Mouse (Mus musculus) lung, embryonic 14.5 days (tissue): ENCODE data around the gene R3hdm4. TPM values are rescaled to one million over a fixed set of nuclear protein-coding genes. Genes with fewer than 3 reads are reported as not detected.
A peak's percentile ranks its signal among the peaks of the same experiment; 100 is the strongest.

ENCODE experiments used
- ATAC-seq: fragments of 200-750 bp; cut with Nextera tagmentation; 2 replicates; pipeline ENCODE4 v1.8.0; 2017; ENCODE audit warnings: mild to moderate bottlenecking, moderate TSS enrichment, moderate library complexity; ENCODE audit not compliant: insufficient read depth
- DNase-seq: peaks from one replicate; pipeline ENCODE4 v3.0.0-alpha.2; 2015
- H3K27ac ChIP-seq: fragments of 300-500 bp; sonication (generic); 2 replicates; pipeline ENCODE4 v1.5.1; 2014; ENCODE audit warnings: low read depth, mild to moderate bottlenecking, moderate library complexity
- H3K27me3 ChIP-seq: fragments of 300-500 bp; sonication (generic); 2 replicates; pipeline ENCODE4 v1.6.1; 2014; ENCODE audit warnings: low read length, control low read depth; ENCODE audit not compliant: insufficient read depth
- H3K36me3 ChIP-seq: fragments of 300-500 bp; sonication (generic); 2 replicates; pipeline ENCODE4 v1.6.1; 2014; ENCODE audit warnings: control low read depth; ENCODE audit not compliant: insufficient read depth
- H3K4me1 ChIP-seq: fragments of 300-500 bp; sonication (generic); 2 replicates; pipeline ENCODE4 v1.6.1; 2014; ENCODE audit warnings: antibody characterized with exemption, control low read depth; ENCODE audit not compliant: insufficient read depth
- H3K4me2 ChIP-seq: fragments of 300-500 bp; sonication (generic); 2 replicates; pipeline ENCODE4 v1.6.1; 2014; ENCODE audit warnings: mild to moderate bottlenecking
- H3K4me3 ChIP-seq: fragments of 300-500 bp; sonication (generic); 2 replicates; pipeline ENCODE4 v1.5.1; 2014; ENCODE audit warnings: low read depth, low read length
- H3K9ac ChIP-seq: fragments of 300-500 bp; sonication (generic); 2 replicates; pipeline ENCODE4 v1.6.1; 2014
- H3K9me3 ChIP-seq: fragments of 300-500 bp; sonication (generic); 2 replicates; pipeline ENCODE4 v1.6.1; 2016; ENCODE audit warnings: low read depth, low read length, control low read depth
- CTCF ChIP-seq: IDR thresholded peaks from 2 replicates; pipeline ENCODE4 v1.5.1; 2016; ENCODE audit warnings: antibody characterized with exemption, low read depth
- WGBS: fragments of 180-500 bp; shearing (Covaris S2); extraction: QIAGEN DNeasy Blood & Tissue Kit; methylation state at CpG from one replicate; pipeline ENCODE4 v1.1.7; 2014; 5-methylcytosine and 5-hydroxymethylcytosine counted together
- polyA plus RNA-seq: library from polyadenylated mRNA; unstranded; fragments of >200 nt; fragmentation: Nextera tagmentation; extraction: Ambion mirVana; gene quantifications from 2 replicates; pipeline ENCODE4 v1.2.1, GENCODE M21; 2014

Gene R3hdm4
- polyA plus RNA-seq, 1 experiment from 2014 or later = 132 TPM

GRCm38 (mm10) chr10:79924998-79925784, 4.2 kb upstream of the R3hdm4 start:
- Histone ChIP-seq H3K4me2 (peak overlapping the region; percentile 98), H3K4me3 (peak overlapping the region; percentile 94; the same call in 1 of the 2 replicates), H3K9me3 (no peaks in the 10 kb centered on the region), H3K36me3 (no peaks in the 10 kb centered on the region), H3K9ac (no peak overlapping the region), H3K27me3 (peaks cover 33% of the 10 kb centered on the region), H3K4me1 (peaks cover 8% of the 10 kb centered on the region), H3K27ac (no peak overlapping the region)
- WGBS = 11% methylated on average over 29 of the region's 29 CpGs
- ATAC-seq (no peak; the same call in 1 of the 2 replicates), DNase-seq (peak; percentile 95)
- peak; percentile 100 for TF ChIP-seq CTCF

GRCm38 (mm10) chr10:79921572-79921971, 564 bp upstream of the R3hdm4 start:
- 2% methylated on average over 34 of the region's 34 CpGs for WGBS
- Histone ChIP-seq H3K36me3 (no peaks in the 10 kb centered on the region), H3K27ac (no peak overlapping the region), H3K4me1 (no peaks in the 10 kb centered on the region; the same call in 1 of the 2 replicates), H3K9ac (peak overlapping the region; percentile 34; the same call in 1 of the 2 replicates), H3K4me2 (peak overlapping the region; percentile 55), H3K27me3 (peaks cover 61% of the 10 kb centered on the region), H3K4me3 (peak overlapping the region; percentile 28), H3K9me3 (no peaks in the 10 kb centered on the region)
- ATAC-seq (no peak), DNase-seq (peak; percentile 48)
- no peak for TF ChIP-seq CTCF

GRCm38 (mm10) chr10:79920056-79920890, 735 bp downstream of the R3hdm4 start:
- no peak for TF ChIP-seq CTCF
- no peak for DNase-seq
- Histone ChIP-seq H3K27me3 (peaks cover 61% of the 10 kb centered on the region), H3K9me3 (no peaks in the 10 kb centered on the region), H3K4me2 (peak overlapping the region; percentile 55; the same call in 1 of the 2 replicates), H3K27ac (no peak overlapping the region), H3K4me3 (peak overlapping the region; percentile 28), H3K4me1 (peaks cover 5% of the 10 kb centered on the region; the same call in 1 of the 2 replicates), H3K36me3 (no peaks in the 10 kb centered on the region), H3K9ac (no peak overlapping the region)
- ATAC-seq = no peak
- WGBS = 17% methylated on average over 26 of the region's 26 CpGs

- DNase-seq (no peak), ATAC-seq (no peak)
- H3K9ac ChIP-seq = peak overlapping the region; percentile 23
- H3K4me1 ChIP-seq = peaks cover 5% of the 10 kb centered on the region; the same call in 1 of the 2 replicates
- 4% methylated on average over 21 of the region's 21 CpGs for WGBS
- no peaks in the 10 kb centered on the region for H3K36me3 ChIP-seq
- no peak for TF ChIP-seq CTCF
- no peak overlapping the region for H3K27ac ChIP-seq
- no peaks in the 10 kb centered on the region for H3K9me3 ChIP-seq
- H3K4me3 ChIP-seq = peak overlapping the region; percentile 22
- H3K27me3 ChIP-seq = peaks cover 61% of the 10 kb centered on the region
- peak overlapping the region; percentile 48 for H3K4me2 ChIP-seq
Observed at GRCm38 (mm10) chr10:79919251-79919849, 1.7 kb downstream of the R3hdm4 start.

- H3K4me2 ChIP-seq = peak overlapping the region; percentile 97
- peak overlapping the region; percentile 84 for H3K4me3 ChIP-seq
- no peak overlapping the region for H3K27ac ChIP-seq
- 7% methylated on average over 35 of the region's 35 CpGs for WGBS
- DNase-seq (peak; percentile 51), ATAC-seq (no peak; the same call in 1 of the 2 replicates)
- H3K9me3 ChIP-seq = no peaks in the 10 kb centered on the region
- H3K9ac ChIP-seq = peak overlapping the region; percentile 10
- peaks cover 5% of the 10 kb centered on the region; the same call in 1 of the 2 replicates for H3K4me1 ChIP-seq
- H3K36me3 ChIP-seq = no peaks in the 10 kb centered on the region
- peaks cover 61% of the 10 kb centered on the region for H3K27me3 ChIP-seq
- no peak for TF ChIP-seq CTCF
Observed at GRCm38 (mm10) chr10:79918231-79919078, 2.6 kb downstream of the R3hdm4 start.

- 66% methylated on average over 5 of the region's 5 CpGs for WGBS
- Histone ChIP-seq H3K36me3 (0 out of 2 replicates have a peak, but pooled peaks cover under 1% of the 10 kb centered on the region), H3K9ac (peak overlapping the region; percentile 93; the same call in 1 of the 2 replicates), H3K9me3 (no peaks in the 10 kb centered on the region), H3K4me3 (peak overlapping the region; percentile 84), H3K27ac (no peak overlapping the region), H3K27me3 (peaks cover 53% of the 10 kb centered on the region), H3K4me1 (peaks cover 5% of the 10 kb centered on the region; the same call in 1 of the 2 replicates), H3K4me2 (peak overlapping the region; percentile 97)
- TF ChIP-seq CTCF = no peak
- no peak for DNase-seq
- ATAC-seq = no peak
Observed at GRCm38 (mm10) chr10:79917532-79918100, 3.4 kb downstream of the R3hdm4 start.
